Mouse (Mus musculus): ENCODE data around the gene Kcnn3. TPM values are rescaled to one million over a fixed set of nuclear protein-coding genes. Genes with fewer than 3 reads are reported as not detected.

Gene Kcnn3
- polyA plus RNA-seq, 1 experiment = 0.02 TPM

DNA sequence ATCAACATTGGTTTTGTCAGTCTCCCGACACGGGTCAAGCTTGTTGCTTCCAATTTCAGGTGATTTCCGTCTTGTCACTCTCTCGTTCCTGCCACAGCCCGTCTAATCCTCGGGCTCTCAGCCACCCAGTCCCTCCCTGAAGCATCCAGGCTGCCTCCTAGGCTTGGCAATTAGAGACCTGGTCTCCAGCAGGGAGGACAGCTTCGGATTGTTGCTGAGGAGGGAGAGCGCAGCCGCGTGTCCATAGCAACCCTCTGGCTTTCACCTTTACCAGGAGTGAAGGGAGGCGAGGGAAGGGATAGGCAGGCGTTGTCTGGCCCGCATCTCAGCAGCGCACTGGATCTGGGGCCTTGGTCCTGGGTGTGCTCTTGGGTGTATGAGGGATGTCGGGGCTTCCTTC is 8.6 kb upstream of the Kcnn3 start:
- no peak for TF ChIP-seq GATA1 (IDR thresholded peaks at IDR 0.05; ENCODE audit: low read length)
- TF ChIP-seq TAL1 (IDR thresholded peaks at IDR 0.05; ENCODE audit: low read length) = no peak
- Histone ChIP-seq H3K36me3 (ENCODE audit: control insufficient read depth) (no peaks in the 10 kb centered on the region), H3K27me3 (ENCODE audit: control insufficient read depth) (peaks cover 35% of the 10 kb centered on the region), H3K9me3 (ENCODE audit: control insufficient read depth, low read length) (peaks cover 4% of the 10 kb centered on the region), H3K4me3 (replicated peaks) (no peak overlapping the region), H3K4me1 (ENCODE audit: control insufficient read depth) (no peaks in the 10 kb centered on the region)

DNA sequence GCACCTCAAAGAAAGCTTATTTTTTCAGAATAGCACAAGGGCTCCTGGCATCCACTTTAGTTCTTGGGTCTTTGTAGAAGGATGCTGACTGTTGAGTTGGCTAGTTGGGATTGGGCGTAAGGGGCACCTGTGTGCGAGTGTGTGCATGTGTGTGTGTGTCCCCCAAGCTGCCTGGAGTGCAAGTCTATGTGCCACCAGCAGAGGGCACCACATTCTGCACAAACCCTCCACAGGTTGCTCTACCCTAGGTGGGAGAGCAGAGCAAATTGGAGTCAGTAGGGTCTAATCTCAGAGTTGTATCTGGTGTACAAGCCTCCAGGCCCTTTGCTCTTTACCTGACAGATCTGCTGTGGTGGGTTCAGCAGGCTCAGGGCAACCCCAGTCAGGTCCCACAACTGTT is 7.7 kb upstream of the Kcnn3 start:
- TF ChIP-seq GATA1 (IDR thresholded peaks at IDR 0.05; ENCODE audit: low read length) (no peak), TAL1 (IDR thresholded peaks at IDR 0.05; ENCODE audit: low read length) (no peak)
- Histone ChIP-seq H3K4me1 (ENCODE audit: control insufficient read depth) (no peaks in the 10 kb centered on the region), H3K36me3 (ENCODE audit: control insufficient read depth) (no peaks in the 10 kb centered on the region), H3K4me3 (replicated peaks) (no peak overlapping the region), H3K27me3 (ENCODE audit: control insufficient read depth) (peaks cover 30% of the 10 kb centered on the region), H3K9me3 (ENCODE audit: control insufficient read depth, low read length) (peaks cover 10% of the 10 kb centered on the region)

DNA sequence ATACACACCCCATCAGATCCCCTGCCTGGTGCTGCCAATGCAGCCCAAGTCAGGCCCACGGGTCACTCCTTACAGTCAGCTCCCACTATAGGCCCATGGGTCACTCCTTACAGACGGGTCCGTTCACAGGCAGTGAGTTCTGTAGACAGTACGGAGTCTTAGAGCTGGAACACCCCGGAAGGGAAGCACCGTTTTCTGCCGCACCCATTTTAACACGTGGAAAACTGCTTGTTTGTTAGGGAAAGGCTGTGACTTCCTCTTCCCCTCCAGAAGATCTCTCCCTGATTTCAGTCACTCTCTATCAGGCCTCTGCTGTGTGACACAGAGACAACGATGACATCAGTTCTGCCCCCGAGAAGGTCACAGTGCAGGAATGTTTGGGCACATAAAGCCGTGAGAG is 4.5 kb upstream of the Kcnn3 start:
- Histone ChIP-seq H3K36me3 (ENCODE audit: control insufficient read depth) (no peaks in the 10 kb centered on the region), H3K9me3 (ENCODE audit: control insufficient read depth, low read length) (peaks cover 10% of the 10 kb centered on the region), H3K4me1 (ENCODE audit: control insufficient read depth) (peaks cover 5% of the 10 kb centered on the region), H3K27me3 (ENCODE audit: control insufficient read depth) (peaks cover 38% of the 10 kb centered on the region), H3K4me3 (replicated peaks) (no peak overlapping the region)
- TF ChIP-seq TAL1 (IDR thresholded peaks at IDR 0.05; ENCODE audit: low read length) (no peak), GATA1 (IDR thresholded peaks at IDR 0.05; ENCODE audit: low read length) (no peak)

DNA sequence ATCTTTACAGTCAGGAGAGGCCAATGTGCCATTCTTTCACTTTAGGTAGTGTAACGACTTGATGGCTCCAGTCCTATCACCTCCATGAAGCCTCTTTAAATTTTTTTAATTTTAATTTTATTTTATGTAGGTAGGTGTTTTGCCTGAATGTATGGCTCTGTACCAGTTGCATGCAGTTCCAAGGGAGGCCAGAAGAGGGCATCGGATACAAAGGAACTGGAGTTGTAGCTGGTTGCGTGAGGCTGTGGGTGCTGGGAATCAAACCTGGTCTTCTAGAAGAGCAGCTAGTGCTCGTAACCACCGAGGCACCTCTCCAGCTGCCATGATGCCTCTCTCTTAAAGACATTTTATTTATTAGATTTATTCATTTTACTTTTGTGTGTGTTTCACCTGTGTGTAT is 3.6 kb upstream of the Kcnn3 start:
- peaks cover 10% of the 10 kb centered on the region for H3K9me3 ChIP-seq (ENCODE audit: control insufficient read depth, low read length)
- TF ChIP-seq TAL1 (IDR thresholded peaks at IDR 0.05; ENCODE audit: low read length) (no peak), GATA1 (IDR thresholded peaks at IDR 0.05; ENCODE audit: low read length) (no peak)
- H3K36me3 ChIP-seq (ENCODE audit: control insufficient read depth) = no peaks in the 10 kb centered on the region
- peaks cover 40% of the 10 kb centered on the region for H3K27me3 ChIP-seq (ENCODE audit: control insufficient read depth)
- peaks cover 5% of the 10 kb centered on the region for H3K4me1 ChIP-seq (ENCODE audit: control insufficient read depth)
- H3K4me3 ChIP-seq (replicated peaks) = no peak overlapping the region

DNA sequence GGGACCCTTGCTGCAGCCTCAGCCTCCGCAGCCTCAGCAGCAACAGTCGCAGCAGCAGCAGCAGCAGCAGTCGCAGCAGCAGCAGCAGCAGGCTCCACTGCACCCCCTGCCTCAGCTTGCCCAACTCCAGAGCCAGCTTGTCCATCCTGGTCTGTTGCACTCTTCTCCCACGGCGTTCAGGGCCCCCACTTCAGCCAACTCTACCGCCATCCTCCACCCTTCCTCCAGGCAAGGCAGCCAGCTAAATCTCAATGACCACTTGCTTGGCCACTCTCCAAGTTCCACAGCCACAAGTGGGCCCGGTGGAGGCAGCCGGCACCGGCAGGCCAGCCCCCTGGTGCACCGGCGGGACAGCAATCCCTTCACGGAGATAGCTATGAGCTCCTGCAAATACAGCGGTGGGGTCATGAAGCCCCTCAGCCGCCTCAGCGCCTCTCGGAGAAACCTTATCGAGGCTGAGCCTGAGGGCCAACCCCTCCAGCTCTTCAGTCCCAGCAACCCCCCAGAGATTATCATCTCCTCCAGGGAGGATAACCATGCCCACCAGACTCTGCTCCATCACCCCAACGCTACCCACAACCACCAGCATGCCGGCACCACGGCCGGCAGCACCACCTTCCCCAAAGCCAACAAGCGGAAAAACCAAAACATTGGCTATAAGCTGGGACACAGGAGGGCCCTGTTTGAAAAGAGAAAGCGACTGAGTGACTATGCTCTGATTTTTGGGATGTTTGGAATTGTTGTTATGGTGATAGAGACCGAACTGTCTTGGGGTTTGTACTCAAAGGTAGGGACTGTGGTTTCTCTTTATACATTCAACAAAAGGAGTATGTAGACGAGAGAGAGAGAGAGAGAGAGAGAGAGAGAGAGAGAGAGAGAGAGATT is 896 bp downstream of the Kcnn3 start:
- Histone ChIP-seq H3K9me3 (ENCODE audit: control insufficient read depth, low read length) (peaks cover 10% of the 10 kb centered on the region), H3K4me1 (ENCODE audit: control insufficient read depth) (peaks cover 5% of the 10 kb centered on the region), H3K4me3 (replicated peaks) (no peak overlapping the region), H3K36me3 (ENCODE audit: control insufficient read depth) (no peaks in the 10 kb centered on the region), H3K27me3 (ENCODE audit: control insufficient read depth) (peaks cover 59% of the 10 kb centered on the region)
- TF ChIP-seq TAL1 (IDR thresholded peaks at IDR 0.05; ENCODE audit: low read length) (no peak), GATA1 (IDR thresholded peaks at IDR 0.05; ENCODE audit: low read length) (no peak)

DNA sequence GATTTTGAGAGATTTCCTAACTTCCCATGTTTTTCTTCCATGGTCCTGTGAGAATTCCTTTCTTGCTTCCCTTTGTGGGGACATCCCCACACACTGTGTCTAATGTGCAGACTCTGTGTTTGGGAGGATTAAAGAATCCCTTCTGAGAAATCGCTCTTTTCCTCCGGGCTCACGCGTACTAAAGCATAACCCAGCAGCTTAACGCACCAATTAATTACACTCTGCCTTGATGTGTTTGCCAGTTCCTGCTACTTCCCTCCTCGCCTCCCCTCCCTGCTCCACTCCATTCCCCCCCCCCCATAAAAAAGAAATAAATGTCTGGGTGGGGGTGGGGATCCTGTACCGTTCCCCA is 1.5 kb downstream of the Kcnn3 start:
- Histone ChIP-seq H3K36me3 (ENCODE audit: control insufficient read depth) (no peaks in the 10 kb centered on the region), H3K4me1 (ENCODE audit: control insufficient read depth) (peaks cover 5% of the 10 kb centered on the region), H3K27me3 (ENCODE audit: control insufficient read depth) (peaks cover 59% of the 10 kb centered on the region), H3K4me3 (replicated peaks) (no peak overlapping the region), H3K9me3 (ENCODE audit: control insufficient read depth, low read length) (peaks cover 5% of the 10 kb centered on the region)
- no peak for TF ChIP-seq TAL1 (IDR thresholded peaks at IDR 0.05; ENCODE audit: low read length)
- no peak for TF ChIP-seq GATA1 (IDR thresholded peaks at IDR 0.05; ENCODE audit: low read length)

DNA sequence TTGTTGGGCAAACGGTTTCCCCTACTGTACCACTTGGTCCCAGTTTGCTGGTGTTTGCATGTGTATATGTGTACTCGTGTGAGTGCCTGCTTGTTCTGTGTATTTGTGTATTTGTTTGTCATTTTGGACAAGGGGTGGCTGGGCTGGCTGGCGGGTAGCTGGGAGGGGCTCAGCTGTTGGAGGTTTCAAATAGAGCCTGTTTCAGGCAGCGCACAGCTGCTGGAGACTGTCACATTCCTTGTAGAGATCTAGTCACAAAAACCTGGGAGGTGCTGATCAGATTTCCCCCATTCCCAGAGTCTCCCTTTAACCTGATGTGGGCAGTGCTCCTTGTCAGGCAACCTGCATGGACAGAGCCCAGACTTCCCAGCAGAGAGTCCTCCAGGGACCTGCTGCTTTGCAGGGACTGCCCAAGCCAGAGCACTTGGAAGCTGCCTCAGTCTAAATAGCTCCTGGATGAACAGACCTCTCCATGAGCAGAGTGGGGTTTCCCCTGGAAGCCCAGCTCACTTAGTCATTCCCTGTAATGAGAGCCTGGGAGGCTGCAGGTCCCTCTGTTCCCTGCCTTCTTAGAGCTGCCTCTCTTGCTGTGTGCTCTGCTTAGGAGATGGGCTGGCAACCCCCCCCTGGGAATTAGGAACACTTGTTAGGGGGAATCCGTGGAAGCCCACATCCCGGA is 2.6 kb downstream of the Kcnn3 start:
- TF ChIP-seq TAL1 (IDR thresholded peaks at IDR 0.05; ENCODE audit: low read length) (no peak), GATA1 (IDR thresholded peaks at IDR 0.05; ENCODE audit: low read length) (no peak)
- H3K27me3 ChIP-seq (ENCODE audit: control insufficient read depth) = peaks cover 59% of the 10 kb centered on the region
- H3K4me1 ChIP-seq (ENCODE audit: control insufficient read depth) = peaks cover 5% of the 10 kb centered on the region
- H3K9me3 ChIP-seq (ENCODE audit: control insufficient read depth, low read length) = no peaks in the 10 kb centered on the region
- H3K36me3 ChIP-seq (ENCODE audit: control insufficient read depth) = no peaks in the 10 kb centered on the region
- no peak overlapping the region for H3K4me3 ChIP-seq (replicated peaks)

DNA sequence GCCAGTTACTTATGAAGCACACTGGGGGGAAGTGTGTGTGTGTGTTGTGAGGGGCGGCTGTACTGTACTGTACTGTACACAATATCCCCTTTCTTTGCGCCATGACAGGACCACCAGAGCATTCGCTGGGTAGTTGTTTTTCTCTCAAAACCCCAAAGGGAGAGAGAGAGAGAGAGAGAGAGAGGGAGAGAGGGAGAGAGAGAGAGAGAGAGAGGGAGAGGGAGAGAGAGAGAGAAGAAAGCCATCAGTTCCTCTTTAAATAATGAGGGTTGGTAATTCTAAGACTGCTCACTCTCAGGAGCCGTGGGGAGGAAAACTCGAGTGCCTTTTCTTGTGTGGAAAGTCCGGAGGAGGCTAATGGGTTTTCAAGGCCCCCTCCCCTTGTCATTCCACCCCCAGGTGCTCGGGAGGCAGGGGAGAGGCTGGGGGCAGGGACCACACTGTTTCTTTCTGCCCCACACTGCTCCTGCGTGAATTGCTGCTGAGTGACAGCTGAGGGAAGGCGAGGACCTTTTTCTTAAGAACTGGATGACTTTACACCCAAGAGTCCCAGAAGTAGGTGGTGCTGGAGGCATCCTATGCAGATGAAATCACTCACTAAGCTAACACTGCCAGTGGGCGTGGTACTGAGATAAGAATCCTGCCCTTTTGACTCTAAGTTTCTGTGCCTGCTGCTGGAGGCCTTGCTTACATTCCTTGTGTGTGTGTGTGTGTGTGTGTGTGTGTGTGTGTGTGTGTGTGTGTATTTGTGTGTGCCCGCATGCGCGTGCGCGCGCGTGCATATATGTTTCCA is 6.5 kb downstream of the Kcnn3 start:
- peaks cover 28% of the 10 kb centered on the region for H3K27me3 ChIP-seq (ENCODE audit: control insufficient read depth)
- no peaks in the 10 kb centered on the region for H3K36me3 ChIP-seq (ENCODE audit: control insufficient read depth)
- H3K4me1 ChIP-seq (ENCODE audit: control insufficient read depth) = no peaks in the 10 kb centered on the region
- H3K9me3 ChIP-seq (ENCODE audit: control insufficient read depth, low read length) = no peaks in the 10 kb centered on the region
- no peak for TF ChIP-seq GATA1 (IDR thresholded peaks at IDR 0.05; ENCODE audit: low read length)
- no peak for TF ChIP-seq TAL1 (IDR thresholded peaks at IDR 0.05; ENCODE audit: low read length)
- H3K4me3 ChIP-seq (replicated peaks) = no peak overlapping the region

DNA sequence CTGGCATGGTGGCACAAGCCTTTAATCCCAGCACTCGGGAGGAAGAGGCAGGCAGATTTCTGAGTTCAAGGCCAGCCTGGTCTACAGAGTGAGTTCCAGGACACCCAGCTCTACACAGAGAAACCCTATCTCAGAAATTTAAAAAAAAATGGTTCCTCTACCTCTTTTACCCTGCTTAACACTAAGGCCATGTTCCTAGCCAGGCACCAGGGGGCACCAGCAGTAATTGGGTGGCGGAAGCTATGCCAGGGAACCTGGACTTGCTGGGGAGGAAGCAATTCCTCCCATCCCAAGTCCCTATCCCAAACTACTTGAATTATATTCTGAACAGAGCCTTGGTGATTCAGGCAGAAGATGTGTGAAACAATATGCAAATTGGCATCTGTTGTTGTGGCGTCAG is 9.8 kb downstream of the Kcnn3 start:
- Histone ChIP-seq H3K4me1 (ENCODE audit: control insufficient read depth) (no peaks in the 10 kb centered on the region), H3K9me3 (ENCODE audit: control insufficient read depth, low read length) (no peaks in the 10 kb centered on the region), H3K36me3 (ENCODE audit: control insufficient read depth) (no peaks in the 10 kb centered on the region), H3K4me3 (replicated peaks) (no peak overlapping the region), H3K27me3 (ENCODE audit: control insufficient read depth) (no peaks in the 10 kb centered on the region; the same call in 1 of the 2 replicates)
- TF ChIP-seq GATA1 (IDR thresholded peaks at IDR 0.05; ENCODE audit: low read length) (no peak), TAL1 (IDR thresholded peaks at IDR 0.05; ENCODE audit: low read length) (no peak)

Measured in erythroblast, embryonic 14.5 days (primary cell).